Mouse (Mus musculus) liver, adult 2 months (tissue): ENCODE measurements around the gene Fam174b.

Experiments used
- CTCF ChIP-seq: fragments of 200-500 bp; IDR thresholded peaks from 2 replicates; pipeline ENCODE4 v1.5.1; 2011; ENCODE audit warnings: low read depth, low read length, control low read depth
- POLR2A ChIP-seq: fragments of 200-500 bp; IDR thresholded peaks from 2 replicates; pipeline ENCODE4 v1.6.1; 2011; ENCODE audit warnings: low read length, control low read depth; ENCODE audit not compliant: insufficient read depth; ENCODE audit errors: extremely low read depth

DNA sequence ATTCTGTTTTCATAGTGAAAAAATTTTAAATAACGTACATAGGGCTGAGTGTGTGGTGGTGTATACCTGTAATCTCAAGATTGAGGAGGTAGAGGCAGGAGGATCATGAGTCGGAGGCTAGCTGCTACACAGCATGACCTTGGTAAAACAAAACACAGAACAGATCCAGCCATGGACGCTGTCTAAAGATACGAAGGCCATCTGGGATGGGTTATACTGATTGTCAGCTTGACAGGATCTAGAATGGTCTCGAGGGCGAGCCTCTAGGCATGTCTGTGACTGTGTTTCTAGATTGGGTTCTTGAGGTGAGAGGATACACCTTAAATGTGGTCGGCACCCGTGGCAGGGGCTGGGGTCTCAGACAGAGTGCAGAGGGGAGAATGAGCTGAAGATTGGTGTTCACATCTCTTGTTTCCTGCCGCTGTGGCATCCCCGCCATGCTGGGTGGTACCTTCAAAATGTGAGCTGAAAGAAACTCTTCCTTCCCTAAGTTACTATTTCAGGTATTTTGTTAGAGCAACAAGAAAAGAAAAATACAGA is 3.8 kb downstream of the Fam174b start:
- no peak for TF ChIP-seq CTCF
- TF ChIP-seq POLR2A: no peak
